9 mouse cellular contexts compared by ENCODE assay signal in the genomic region with DNA sequence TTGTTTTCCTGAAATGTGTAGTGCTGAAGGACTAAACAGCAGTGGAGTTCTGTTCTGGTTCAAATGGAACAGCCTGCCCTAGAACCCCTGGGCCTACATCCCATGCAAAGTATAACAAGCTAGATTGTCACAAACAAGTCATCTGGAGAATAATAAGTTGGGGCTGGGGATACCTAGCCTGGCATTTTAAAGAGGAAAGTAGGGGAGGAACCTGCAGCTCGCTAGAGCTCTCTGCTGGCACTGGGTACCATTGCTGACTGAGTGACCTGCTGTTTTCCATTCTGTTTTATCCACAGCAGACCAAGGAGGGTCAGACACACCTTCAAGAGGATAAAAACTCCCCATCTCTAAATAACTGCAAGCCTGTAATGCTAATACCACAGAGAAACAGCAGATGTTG. TPM values are rescaled to one million over a fixed set of nuclear protein-coding genes. Genes with fewer than 3 reads are reported as not detected.
DNase-seq lines count a peak whose midpoint lies in the region.
"Had no signal": no experiment of that assay in that cellular context is flagged by ENCODE, and none has a peak within 500 bp of the region (broad histone marks: within the 10 kb centered on the region; RNA-seq: fewer than 3 reads in every experiment).

No protein-coding gene starts in this region.

- DNase-seq in kidney, adult 18-20 months = peak; percentile 12
- DNase-seq in kidney, adult 9 months = no peak
- DNase-seq in right cerebral cortex, adult 18-20 months = peak; percentile 34
- DNase-seq in right cerebral cortex, postnatal 25 days = no peak
- peak; percentile 31 for DNase-seq in MEL-GATA-1-ER (ENCODE audit: extremely low read depth, low read depth)
- peak; percentile 49 for DNase-seq in forelimb bud, embryonic 11.5 days (ENCODE audit: low read depth, low spot score)
- no peak for DNase-seq in urinary bladder, postnatal 36 days (ENCODE audit: low spot score in 2 of 2)
- no peak for DNase-seq in gastrocnemius, adult 18-20 months (ENCODE audit: low spot score)
- DNase-seq: heart, adult 18-20 months had no signal

RNA-seq across cellular contexts. Expression of gene Oscp1, which starts 4.5 kb away (rescaled TPM):
- total RNA-seq in gastrocnemius, adult 18-20 months (2021) = 1 to 10 TPM; 3.1 TPM

RNA-seq across cellular contexts. Expression of gene Mrps15, which starts 16.1 kb away (rescaled TPM):
- total RNA-seq in gastrocnemius, adult 18-20 months (2021) = 10 to 100 TPM; 79.5 to 80.7 TPM

RNA-seq across cellular contexts. Expression of gene Lsm10, which starts 33.6 kb away (rescaled TPM):
- total RNA-seq in gastrocnemius, adult 18-20 months (2021) = 10 to 100 TPM in 1 of 2 experiments, 1 to 10 TPM in 1; 7.4 to 10.8 TPM

RNA-seq across cellular contexts. Expression of gene Csf3r, which starts 38.5 kb away (rescaled TPM):
- under 1 TPM; 0.30 to 0.31 TPM for total RNA-seq in gastrocnemius, adult 18-20 months (2021)

RNA-seq across cellular contexts. Expression of gene Stk40, which starts 40.9 kb away (rescaled TPM):
- total RNA-seq in gastrocnemius, adult 18-20 months (2021) = 100 to 1,000 TPM; 113 to 127 TPM

Comparison
In these comparisons a context has a peak if more than half of its experiments do, and no peak if none do; other contexts are left out.
1. DNase-seq: peak in kidney, adult 18-20 months (single experiment), right cerebral cortex, adult 18-20 months (single experiment), MEL-GATA-1-ER (single experiment) and forelimb bud, embryonic 11.5 days (single experiment); none in kidney, adult 9 months (single experiment), right cerebral cortex, postnatal 25 days (single experiment), urinary bladder, postnatal 36 days (0 of 2) and gastrocnemius, adult 18-20 months (single experiment).